8 mouse cellular contexts compared by ENCODE assay signal in genomic region chr1:57436408-57436807, GRCm38 (mm10). TPM values are rescaled to one million over a fixed set of nuclear protein-coding genes. Genes with fewer than 3 reads are reported as not detected.
A peak's percentile ranks its signal among the peaks of the same experiment; 100 is the strongest.
DNase-seq lines count a peak whose midpoint lies in the region; ATAC-seq and TF ChIP-seq lines count a peak whose summit lies in the region.

No protein-coding gene starts in this region.

- H3K27ac ChIP-seq in brown adipose tissue, adult 24 weeks (replicated peaks; ENCODE audit: low read depth, low read length) = no peak overlapping the region
- peak overlapping the region; percentile 5; the same call in 1 of the 2 replicates for H3K27ac ChIP-seq in kidney, adult 2 months (ENCODE audit: insufficient read depth, low read depth, low read length)
- peak overlapping the region; percentile 76 for H3K27ac ChIP-seq in lung, embryonic 16.5 days (ENCODE audit: low read length)

- 15% methylated on average over 9 of the region's 9 CpGs for WGBS in kidney, adult 2 months
- WGBS in lung, embryonic 16.5 days = 25% methylated on average over 9 of the region's 9 CpGs

- H3K9ac ChIP-seq in lung, embryonic 16.5 days (ENCODE audit: low read length) = peak overlapping the region; percentile 63

- H3K4me2 ChIP-seq in lung, embryonic 16.5 days (ENCODE audit: low read depth, low read length) = peak overlapping the region; percentile 62

- TF ChIP-seq CTCF in kidney, adult 2 months (conservative IDR thresholded peaks at IDR 0.05; ENCODE audit: insufficient read depth, insufficient read length, low read depth, low read length) = no peak

- H3K27me3 ChIP-seq in kidney, adult 2 months (replicated peaks; ENCODE audit: control insufficient read depth, insufficient read depth, low read length) = no peaks in the 10 kb centered on the region
- H3K27me3 ChIP-seq in lung, embryonic 16.5 days (ENCODE audit: control insufficient read depth, insufficient read depth, low read depth, low read length) = no peaks in the 10 kb centered on the region

- no peaks in the 10 kb centered on the region for H3K9me3 ChIP-seq in lung, embryonic 16.5 days (ENCODE audit: control insufficient read depth, low read length)

- peak overlapping the region; percentile 45 for H3K4me3 ChIP-seq in brown adipose tissue, adult 24 weeks (ENCODE audit: insufficient read depth, low read depth, low read length)
- H3K4me3 ChIP-seq in kidney, adult 2 months (ENCODE audit: insufficient read depth, low read depth, low read length) = peak overlapping the region; percentile 31; the same call in 1 of the 2 replicates
- H3K4me3 ChIP-seq in lung, embryonic 16.5 days (ENCODE audit: low read length) = peak overlapping the region; percentile 43

- TF ChIP-seq POLR2A in kidney, adult 2 months (IDR thresholded peaks at IDR 0.05; ENCODE audit: low read depth, low read length) = no peak

- peak; percentile 83 for ATAC-seq in lung, embryonic 16.5 days (ENCODE audit: low read depth)

- DNase-seq in cerebellum, postnatal 10 days = peak; percentile 25 to 35
- no peak for DNase-seq in cerebellum, adult 9-11 months
- DNase-seq in heart, adult 18-20 months = peak; percentile 76 to 82
- peak; percentile 78 for DNase-seq in kidney, adult 2 months
- peak; percentile 41 for DNase-seq in testis, postnatal 14 days (ENCODE audit: low spot score)
- no peak for DNase-seq in left cerebral cortex, adult 11 months (ENCODE audit: low spot score)

- no peaks in the 10 kb centered on the region for H3K36me3 ChIP-seq in kidney, adult 2 months (ENCODE audit: control insufficient read depth, insufficient read depth, low read length)
- no peaks in the 10 kb centered on the region for H3K36me3 ChIP-seq in lung, embryonic 16.5 days (ENCODE audit: control insufficient read depth, insufficient read depth, low read length)

- peaks cover 5% of the 10 kb centered on the region; the same call in 1 of the 2 replicates for H3K4me1 ChIP-seq in brown adipose tissue, adult 24 weeks (ENCODE audit: control insufficient read depth, insufficient read depth, insufficient read length, low read length)
- peaks cover 3% of the 10 kb centered on the region; the same call in 1 of the 2 replicates for H3K4me1 ChIP-seq in kidney, adult 2 months (ENCODE audit: control insufficient read depth, insufficient read depth, low read length)
- peaks cover 5% of the 10 kb centered on the region for H3K4me1 ChIP-seq in lung, embryonic 16.5 days (replicated peaks; ENCODE audit: control insufficient read depth, insufficient read depth, low read length)

RNA-seq across cellular contexts. Expression of gene Tyw5, which starts 29.5 kb away (rescaled TPM):
- polyA plus RNA-seq in brown adipose tissue, adult 24 weeks (2012; ENCODE audit: insufficient read depth, insufficient read length, missing spikeins) = 24.1 and 25.6 TPM in 2 replicates
- total RNA-seq in heart, adult 18-20 months (2021) = 1 to 10 TPM; 5.1 to 5.8 TPM
- polyA plus RNA-seq in kidney, adult 2 months (2012; rRNA removed) = 4.6 TPM in 2 replicates
- polyA plus RNA-seq in lung, embryonic 16.5 days (2015; fragmentation: Nextera tagmentation; extraction: Ambion mirVana) = 34.0 and 35.0 TPM in 2 replicates

RNA-seq across cellular contexts. Expression of gene Maip1, which starts 30.3 kb away (rescaled TPM):
- polyA plus RNA-seq in brown adipose tissue, adult 24 weeks (2012; ENCODE audit: insufficient read depth, insufficient read length, missing spikeins) = 15.7 and 16.7 TPM in 2 replicates
- 10 to 100 TPM; 10.3 to 11.3 TPM for total RNA-seq in heart, adult 18-20 months (2021)
- polyA plus RNA-seq in kidney, adult 2 months (2012; rRNA removed) = 6.0 and 7.3 TPM in 2 replicates
- 18.5 and 18.6 TPM in 2 replicates for polyA plus RNA-seq in lung, embryonic 16.5 days (2015; fragmentation: Nextera tagmentation; extraction: Ambion mirVana)

RNA-seq across cellular contexts. Expression of gene 1700066M21Rik, which starts 59.0 kb away (rescaled TPM):
- polyA plus RNA-seq in brown adipose tissue, adult 24 weeks (2012; ENCODE audit: insufficient read depth, insufficient read length, missing spikeins) = 4.8 and 5.7 TPM in 2 replicates
- total RNA-seq in heart, adult 18-20 months (2021) = 1 to 10 TPM; 2.8 to 3.2 TPM
- polyA plus RNA-seq in kidney, adult 2 months (2012; rRNA removed) = 2.8 and 15.2 TPM in 2 replicates
- polyA plus RNA-seq in lung, embryonic 16.5 days (2015; fragmentation: Nextera tagmentation; extraction: Ambion mirVana) = 13.5 and 14.1 TPM in 2 replicates

Comparison
In these comparisons a context has a peak if more than half of its experiments do, and no peak if none do; other contexts are left out.
1. DNase-seq: peak in cerebellum, postnatal 10 days (2 of 2), heart, adult 18-20 months (2 of 2), kidney, adult 2 months (single experiment) and testis, postnatal 14 days (single experiment); none in cerebellum, adult 9-11 months (single experiment) and left cerebral cortex, adult 11 months (single experiment).
2. Peak in every context shown above with its lines, with median percentiles within 50 percentile points of each other: H3K4me3 ChIP-seq.